Mouse (Mus musculus) C2C12 (cell line): ENCODE data around the gene Ldb3.

Experiments used
- CTCF ChIP-seq: IDR thresholded peaks from one replicate; pipeline ENCODE4 v1.5.1; 2011; ENCODE audit not compliant: control insufficient read depth, insufficient read depth, insufficient read length
- MAX ChIP-seq: IDR thresholded peaks from one replicate; pipeline ENCODE4 v1.6.1; 2011; ENCODE audit warnings: mild to moderate bottlenecking, control low read depth
- MYOG ChIP-seq: IDR thresholded peaks from one replicate; pipeline ENCODE4 v1.6.1; 2011; ENCODE audit not compliant: control insufficient read depth, insufficient read length; ENCODE audit errors: extremely low read depth

GRCm38 (mm10) chr14:34514120-34514519 is 74.4 kb downstream of the Ldb3 start:
- TF ChIP-seq CTCF, result no peak
- no peak for TF ChIP-seq MYOG
- no peak for TF ChIP-seq MAX
